Mouse (Mus musculus) mesoderm, embryonic 11.5 days (tissue): ENCODE data around the gene Sepsecs.

Experiments
- DNase-seq: peaks from one replicate; pipeline ENCODE4 v3.0.0-alpha.2; 2012; ENCODE audit warnings: low read depth, low spot score

The Sepsecs gene

GRCm38 (mm10) chr5:52610306-52610705, 59.2 kb downstream of the Sepsecs start:
- no peak for DNase-seq

DNA sequence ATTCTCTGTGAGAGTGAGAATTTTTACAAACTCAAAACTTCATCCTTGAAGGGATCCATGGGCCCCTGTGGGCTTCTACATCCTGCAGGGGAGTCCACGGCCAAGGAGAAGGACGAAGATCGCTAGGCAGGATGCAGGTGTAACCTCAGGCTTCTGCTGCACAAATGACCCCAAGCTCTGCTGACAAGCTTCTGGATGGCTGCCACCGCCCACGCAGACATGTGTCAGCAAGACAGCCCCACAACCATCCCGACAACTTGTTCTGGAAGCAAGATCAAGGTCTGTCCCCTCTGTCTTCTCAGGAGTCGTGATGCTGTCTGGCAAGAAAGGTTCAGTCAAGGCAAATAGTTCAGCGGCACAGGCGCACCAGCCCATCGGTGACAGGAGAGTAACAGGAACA, 59.8 kb downstream of the Sepsecs start:
- DNase-seq = no peak

DNA sequence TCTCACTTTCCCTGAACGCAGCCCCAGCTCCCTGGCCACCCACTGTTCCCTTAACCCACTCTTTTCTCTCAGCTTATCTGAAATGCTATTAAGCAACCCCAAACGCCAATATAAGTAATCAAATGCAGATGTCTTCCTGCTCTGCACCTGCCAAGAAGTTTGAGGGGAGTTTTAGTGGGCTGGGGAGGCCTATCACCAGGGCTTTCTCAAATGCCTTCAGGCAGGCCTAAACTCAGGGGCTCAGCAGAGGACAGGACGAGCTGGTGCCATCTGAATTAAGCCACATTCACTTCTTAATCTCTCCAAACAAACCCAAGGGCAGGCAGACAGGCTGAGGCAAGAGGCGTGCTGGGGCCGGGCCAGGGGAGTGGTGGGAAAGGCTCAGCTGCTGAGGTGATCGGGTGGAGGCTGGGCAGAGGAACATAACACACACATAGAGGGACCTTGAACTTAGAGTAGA, 64.9 kb downstream of the Sepsecs start:
- no peak for DNase-seq

GRCm38 (mm10) chr5:52590612-52591011, 78.9 kb downstream of the Sepsecs start:
- DNase-seq = no peak
